Mouse (Mus musculus): ENCODE data around the gene Fh1. TPM values are rescaled to one million over a fixed set of nuclear protein-coding genes. Genes with fewer than 3 reads are reported as not detected.

Gene Fh1
- total RNA-seq (2021): 100 to 1,000 TPM; 218 to 258 TPM
- polyA plus RNA-seq (2012; rRNA removed): 20.5 and 23.8 TPM in 2 replicates
- long read RNA-seq, transcript Fh1-203 (3 exons, 936 nt): minor isoform, 16 of 281 reads
- long read RNA-seq, transcript Fh1-201 (10 exons, 2,636 nt): major isoform, 258 of 281 reads
- long read RNA-seq, partial matches to known transcripts: 5 of 281 reads
- long read RNA-seq, other reads (novel, unspliced or antisense): 2 of 281 reads

DNA sequence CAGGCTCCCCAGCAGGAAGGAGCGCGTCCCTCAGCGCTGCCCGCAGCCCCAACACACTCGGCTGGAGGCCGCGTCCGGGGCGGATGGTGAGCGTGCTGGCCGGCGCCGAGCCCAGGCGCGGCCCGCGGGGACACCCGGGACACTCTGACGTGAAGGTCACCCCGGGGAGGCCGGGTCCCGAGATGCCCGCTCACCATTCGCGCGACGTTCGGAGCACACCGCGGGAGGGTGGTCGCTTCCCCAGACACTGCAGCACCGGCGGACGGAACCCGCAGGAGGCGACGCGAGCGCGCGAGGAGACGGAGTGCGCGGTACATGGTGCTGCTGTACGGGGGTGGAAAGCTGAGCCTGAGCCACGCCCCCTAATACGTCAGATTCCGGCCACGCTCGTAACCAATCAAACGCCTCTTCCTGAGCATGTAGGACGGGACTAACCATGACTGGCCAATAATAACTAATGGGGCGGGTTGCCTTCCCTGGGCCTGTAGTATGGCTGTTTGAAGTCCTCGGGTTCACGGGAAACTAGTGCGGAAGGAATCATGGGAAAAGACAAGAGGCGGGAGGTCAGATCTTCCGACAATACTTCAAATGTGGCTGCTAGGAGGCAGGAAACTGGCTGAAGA lies at the start of gene Fh1:
TSS of gene Fh1 (minus strand) at position 379 of the 623 bp plus-strand sequence.
- peak; percentile 97 for DNase-seq

DNA sequence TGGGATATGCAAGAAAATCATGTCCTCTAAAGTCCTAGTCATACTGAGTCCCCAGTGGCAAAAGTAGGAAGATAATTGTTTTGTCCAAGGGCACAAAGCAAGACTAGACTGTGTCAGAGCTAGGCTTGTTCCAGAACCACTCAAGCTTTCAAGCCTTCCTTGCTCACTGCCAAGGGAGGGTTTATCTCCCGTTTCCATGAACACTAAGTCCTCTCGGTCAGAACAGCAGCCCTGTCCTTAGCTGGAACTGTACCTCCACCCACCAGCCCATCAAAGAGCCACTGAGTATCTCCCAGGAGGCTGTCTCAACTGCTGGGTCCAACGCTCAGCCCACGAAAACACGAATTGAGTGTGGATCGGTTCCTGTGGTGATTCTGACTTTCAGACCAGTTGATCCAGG lies 49.7 kb upstream of the Fh1 start:
- DNase-seq: no peak

DNA sequence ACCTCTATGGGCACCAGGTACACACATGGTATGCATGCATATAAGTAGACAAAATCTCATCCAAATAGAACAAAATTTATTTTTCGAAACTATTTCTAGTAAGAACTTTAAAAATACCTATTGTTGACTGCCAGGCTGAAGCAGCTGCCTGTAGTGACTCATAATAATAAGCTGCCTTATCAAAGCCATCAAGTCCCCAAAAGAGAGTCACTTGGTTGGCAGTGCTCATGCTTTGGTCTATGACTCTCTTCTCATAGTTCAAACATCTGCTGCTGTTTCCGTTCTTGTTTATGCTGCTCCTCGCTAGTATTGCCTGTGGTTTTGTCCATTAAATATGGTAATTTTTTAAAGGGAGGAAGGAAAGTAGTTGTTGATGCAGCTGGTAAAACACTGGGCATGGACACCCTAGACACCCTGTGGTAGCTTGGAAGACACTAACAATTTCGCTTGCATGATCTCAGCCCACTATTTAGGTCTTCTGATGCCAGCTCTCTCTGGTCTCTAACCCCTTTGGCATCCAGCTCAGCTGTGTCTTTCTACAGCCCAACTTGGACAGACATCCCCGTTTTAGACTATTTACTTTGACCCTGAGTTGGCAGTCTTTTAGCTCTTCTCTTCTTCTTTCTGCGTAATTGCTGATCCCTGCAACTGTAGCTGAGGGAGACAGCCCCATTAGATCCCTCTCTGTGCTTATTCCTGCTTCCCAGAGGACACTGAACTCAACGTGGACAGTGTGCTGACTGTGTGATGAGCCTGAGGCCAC lies 48.3 kb upstream of the Fh1 start:
- no peak for DNase-seq

DNA sequence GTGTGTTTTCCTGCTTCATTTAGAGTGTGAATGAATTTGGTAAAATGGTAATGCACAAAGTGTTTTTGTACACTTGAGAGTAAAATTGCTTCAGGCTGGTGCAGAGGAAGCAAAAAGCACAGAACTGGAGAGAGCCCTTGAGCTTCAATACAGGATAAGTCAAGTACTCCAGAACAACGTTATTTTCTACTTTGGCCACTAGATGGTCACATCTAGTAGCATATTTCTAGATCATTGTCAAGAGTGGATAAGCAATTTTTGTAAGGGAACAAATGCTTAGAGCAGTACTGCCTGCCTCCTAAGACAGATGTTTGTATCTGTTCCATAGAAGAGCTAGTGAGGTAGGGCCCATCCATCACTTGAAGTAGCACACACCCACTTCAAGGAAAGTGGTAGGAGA lies 46.2 kb upstream of the Fh1 start:
- no peak for DNase-seq

DNA sequence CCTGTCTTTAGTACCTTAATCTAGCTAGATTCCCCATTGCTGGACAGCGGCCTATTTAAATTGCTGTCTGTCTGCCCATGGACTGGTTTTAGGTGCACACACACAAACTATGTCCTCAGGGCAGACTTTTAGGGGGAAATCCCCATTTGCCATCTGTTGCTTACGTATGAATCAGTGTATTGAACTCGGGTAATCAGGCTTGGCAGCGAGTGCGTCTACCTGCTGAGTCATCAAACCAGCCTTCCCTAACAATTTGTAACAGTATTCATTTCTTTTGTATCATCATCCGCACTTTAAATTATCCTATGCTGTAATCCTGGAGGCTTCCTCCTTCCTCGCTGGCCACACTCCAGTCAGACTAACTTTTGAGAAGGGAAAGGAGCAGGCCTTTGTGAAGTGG lies 44.6 kb upstream of the Fh1 start:
- DNase-seq: no peak

DNA sequence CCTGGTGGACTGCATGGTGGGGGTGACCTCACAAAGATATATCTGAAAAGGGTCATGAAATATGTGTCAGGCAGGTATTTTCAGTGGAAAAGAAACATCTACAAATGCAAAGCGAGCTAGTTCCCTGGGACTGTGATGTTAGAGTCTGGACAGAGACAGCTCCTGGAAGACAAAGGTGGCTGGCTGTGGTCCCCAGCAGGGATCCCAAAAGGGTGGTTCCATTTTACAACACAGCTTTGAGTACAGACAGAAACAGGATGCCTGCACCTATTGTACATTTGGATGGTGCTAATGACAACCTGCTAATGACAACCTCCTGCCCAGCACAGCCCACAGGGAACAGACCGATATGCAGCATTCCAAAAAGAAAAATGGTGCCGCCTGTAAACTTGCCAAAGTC lies 44.0 kb upstream of the Fh1 start:
- no peak for DNase-seq

DNA sequence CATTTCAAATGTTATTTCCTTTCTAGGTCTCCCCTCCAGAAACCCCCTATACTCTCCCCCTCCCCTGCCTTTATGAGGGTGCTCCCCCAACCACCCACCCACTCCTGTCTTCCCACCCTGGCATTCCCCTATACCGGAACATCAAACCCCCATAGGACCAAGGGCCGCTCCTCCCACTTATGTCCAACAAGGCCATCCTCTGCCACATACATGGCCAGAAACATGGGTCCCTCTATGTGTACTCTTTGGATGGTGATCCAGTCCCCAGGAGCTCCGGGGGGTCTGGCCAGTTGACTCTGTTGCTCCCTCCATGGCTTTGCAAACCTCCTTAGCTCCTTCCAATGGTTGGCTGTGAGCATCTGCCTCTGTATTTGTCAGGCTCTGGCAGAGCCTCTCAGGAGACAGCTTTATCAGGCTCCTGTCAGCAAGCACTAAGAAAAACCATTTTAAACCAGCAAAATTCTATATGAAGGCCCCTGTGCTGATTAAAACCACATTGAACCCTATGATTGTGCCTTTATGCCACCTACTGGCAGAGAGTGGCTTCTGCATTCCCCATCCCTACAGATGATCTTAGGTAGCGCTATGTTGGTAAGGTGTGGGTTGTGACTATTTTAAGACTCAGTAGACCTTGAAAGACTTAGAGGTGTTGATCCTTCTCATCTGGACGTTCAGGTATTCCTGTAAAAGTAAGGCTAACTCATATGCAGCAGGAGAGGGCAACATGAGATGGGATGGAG lies 43.4 kb upstream of the Fh1 start:
- no peak for DNase-seq

DNA sequence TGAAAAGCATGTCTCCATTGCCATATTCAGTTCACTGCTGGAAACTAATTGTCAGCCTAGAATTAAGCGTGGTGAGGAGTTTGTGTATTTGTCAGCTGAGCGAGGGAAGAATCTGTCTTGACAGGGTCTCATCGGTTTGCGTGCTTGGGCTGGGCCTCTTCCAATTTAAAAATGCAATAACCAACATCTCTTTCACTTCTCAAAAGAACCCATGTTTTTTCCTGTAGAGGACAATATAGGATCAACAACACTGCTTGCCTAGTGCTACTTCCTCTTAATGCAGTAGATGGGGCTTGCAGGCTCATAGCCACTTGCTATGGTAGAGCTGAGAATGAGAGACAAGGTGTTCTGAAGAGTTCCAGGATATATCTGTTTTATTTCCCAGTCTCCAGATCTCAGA lies 34.5 kb upstream of the Fh1 start:
- DNase-seq: no peak

DNA sequence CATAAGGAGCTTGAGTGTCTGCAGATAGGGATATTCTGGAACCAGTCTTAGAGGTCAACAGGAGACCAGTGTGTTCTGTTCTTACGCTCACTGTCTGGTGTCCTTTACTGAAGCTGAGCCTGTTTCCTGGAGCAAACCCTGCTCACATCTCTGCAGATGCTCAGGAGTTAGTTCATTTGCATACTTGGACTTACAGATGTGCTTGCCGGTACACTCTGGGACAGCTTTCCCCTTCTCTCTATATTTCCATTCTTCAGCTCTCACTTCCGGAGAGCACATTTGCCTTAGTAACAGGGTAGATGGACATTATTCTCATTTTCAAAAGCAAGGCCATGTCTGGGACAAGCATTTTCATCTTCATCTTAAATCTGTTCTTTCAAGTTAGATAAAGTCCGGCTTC lies 23.2 kb upstream of the Fh1 start:
- DNase-seq: no peak

DNA sequence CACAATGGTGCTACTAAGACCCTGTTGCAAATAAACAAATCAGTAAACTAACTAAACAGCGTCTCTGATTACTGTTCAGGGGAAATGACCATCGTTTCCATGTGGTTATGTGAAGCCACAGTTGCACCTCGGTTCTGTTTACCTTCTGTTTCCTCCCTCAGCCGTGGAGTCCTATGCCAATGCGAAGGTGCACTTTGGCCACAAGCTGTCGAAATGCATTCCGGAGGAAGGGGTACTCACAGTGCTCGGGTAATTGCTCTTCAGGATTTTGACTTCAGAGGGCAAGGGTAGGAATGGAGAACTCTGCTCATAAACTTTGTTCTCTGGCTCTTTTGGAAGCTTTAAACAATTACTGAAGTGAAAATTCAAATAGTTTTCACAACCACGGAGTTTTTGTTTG lies 21.5 kb upstream of the Fh1 start:
- DNase-seq: no peak

DNA sequence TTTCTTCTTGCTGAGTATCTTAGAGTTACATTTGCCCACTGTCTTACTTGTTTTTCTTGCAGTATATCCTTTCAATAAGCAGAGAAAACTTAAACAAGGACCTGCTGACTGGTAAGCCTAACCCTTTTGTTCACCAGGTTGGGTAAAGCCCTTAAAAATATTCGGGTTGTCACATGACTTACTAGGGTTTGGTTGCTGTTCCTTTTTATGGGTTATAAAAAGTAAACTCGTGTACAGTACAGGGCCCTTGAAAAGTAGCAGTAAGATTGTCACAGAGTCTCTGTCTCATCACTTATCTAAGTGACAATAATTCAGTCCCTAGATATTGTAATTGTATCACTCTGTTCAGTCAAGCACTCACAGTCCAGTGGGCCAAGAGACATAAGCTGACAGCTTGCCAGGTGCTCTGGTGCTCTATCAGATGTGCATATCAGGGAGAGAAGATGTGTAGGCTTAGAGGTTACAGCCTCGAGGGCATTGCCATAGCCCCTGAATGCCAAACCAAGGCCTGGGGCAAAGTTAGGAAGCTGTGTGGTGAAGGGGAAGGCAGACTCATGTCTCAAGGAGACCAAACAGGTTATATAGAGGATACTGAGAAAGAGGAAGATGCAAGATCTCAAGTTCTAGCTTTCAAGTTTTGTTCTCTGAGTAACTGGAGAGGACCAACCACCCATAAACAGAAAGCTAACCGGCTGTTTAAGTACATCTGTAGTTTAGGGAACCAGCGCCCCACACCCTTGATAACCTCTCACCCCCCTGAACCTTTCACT lies 18.2 kb upstream of the Fh1 start:
- DNase-seq: no peak

DNA sequence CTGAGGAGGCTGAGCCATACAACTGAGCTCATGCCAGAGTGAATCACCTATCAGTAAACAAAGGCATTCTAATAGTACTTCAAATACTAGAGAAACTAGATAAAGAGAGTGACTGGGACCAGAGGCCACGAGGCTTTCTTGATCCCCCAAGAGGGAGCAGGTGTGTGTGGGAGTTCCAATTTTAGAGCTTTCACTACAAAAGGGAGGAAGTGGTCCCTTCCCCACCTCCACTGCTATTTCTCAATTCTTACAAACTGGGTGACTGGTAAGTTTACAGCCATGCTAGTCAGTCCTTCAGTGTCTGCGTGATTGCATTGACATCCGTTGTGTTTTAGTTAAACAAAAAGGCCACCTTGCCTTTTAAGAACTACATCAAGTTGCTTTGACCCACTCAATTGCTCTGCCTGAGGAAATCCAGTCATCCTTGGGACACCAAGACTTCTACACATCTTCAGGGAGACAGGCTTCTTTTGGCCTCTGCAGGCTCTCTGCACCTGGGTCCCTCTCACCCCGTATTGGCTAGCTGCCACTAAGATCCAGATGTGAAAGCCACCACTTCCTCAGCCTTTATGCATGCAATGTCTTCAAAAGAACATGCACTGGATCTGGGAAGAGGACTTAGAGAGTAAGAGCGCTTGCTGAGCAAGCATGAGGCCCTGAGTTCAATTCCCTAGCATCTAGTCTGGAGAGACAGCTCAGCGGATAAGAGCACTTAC lies 15.2 kb upstream of the Fh1 start:
- DNase-seq: no peak

DNA sequence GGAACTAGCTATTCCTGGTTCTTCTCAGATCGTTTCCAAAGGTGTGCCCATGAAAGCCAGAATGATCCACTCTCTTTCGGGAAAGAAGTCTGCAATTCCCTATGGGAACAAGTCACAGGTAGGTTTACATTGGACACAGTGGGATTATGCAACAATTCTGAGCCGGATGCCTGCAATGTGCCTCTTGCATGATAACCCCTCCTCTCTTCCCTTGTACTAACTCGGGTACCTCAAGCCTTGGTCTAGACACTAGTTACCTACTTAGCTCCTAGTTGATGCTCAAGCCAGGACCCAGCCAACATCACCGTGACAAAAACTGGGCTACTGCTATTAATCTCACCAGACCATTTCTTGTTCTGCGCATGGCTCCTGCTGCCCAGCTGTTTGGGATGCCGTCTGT lies 13.6 kb upstream of the Fh1 start:
- no peak for DNase-seq

DNA sequence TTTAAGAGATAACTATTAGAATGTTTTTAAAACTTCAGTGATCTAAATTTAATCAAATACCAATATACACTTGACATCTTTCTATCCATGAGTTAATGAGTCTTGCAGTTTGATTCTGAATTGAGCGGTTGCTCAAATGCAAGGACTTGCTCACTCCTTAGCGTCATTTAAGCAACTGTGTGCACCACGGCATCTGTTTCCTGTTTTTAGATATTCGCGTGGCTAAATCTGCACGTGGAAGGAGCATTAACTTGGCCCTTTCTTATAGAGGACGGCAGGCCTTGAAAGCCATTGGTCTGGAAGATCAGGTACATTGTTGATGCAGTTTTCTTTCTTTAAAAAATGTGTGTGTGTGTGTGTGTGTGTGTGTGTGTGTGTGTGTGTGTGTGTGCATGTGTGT lies 12.2 kb upstream of the Fh1 start:
- DNase-seq: no peak

DNA sequence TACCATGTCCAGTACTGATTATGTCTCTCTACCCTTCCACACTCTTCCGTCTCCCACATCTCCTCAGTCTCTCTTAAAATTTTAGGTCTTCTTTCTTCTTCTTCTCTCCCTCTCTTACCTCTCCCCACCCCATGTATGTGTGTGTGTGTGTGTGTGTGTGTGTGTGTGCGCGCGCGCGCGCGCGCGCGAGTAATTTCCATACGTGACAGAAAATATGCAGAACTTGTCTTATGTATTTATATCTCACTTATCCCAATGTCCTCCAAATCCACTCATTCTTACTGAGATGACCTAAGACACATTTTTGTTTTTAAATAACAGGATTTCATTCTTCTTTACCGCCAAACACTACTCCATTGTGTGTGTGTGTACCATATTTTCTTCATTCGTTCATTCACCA lies 7.0 kb upstream of the Fh1 start:
- DNase-seq: no peak

DNA sequence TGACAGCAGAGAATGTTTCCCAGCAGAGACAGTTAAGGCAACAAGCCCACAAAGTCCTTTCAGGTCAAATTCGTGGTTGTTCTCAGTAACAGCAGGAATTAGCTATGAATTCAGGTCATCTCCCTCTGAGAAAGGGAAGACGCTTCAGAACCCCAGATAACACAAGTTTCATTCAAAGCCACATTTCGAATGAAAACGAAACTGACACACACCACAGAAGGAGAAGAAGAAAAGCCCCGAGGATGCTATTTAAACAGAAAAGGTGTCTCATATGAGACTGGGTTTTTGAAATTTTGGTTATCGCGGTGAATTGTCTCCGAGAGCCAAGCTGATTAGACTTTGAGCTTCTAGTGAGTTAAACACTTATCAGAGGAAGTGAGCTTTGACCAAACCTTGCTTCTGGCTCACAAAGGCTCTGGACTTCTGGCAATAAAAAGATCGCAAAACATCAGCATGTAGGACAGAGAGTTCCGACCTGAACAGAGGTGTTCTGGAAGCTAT lies 6.3 kb upstream of the Fh1 start:
- DNase-seq: no peak

DNA sequence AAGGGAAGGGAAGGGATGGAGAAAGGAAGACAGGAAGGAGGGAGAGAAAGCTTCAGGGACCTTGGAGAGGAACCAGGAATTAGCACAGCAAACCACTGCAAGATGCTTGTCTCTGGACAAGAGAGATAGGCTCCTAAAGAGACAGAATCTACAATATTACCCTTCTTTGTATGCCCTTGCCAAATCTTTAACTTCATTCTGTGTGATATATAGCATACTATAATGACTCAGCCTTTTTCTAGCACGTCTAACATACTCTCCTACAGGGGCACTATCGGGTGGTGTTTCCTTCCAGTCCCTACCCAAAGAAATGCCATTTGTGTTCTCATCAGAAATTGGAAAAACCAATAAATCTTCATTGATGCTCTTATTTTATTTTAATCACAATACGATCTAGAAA lies 5.6 kb upstream of the Fh1 start:
- no peak for DNase-seq

DNA sequence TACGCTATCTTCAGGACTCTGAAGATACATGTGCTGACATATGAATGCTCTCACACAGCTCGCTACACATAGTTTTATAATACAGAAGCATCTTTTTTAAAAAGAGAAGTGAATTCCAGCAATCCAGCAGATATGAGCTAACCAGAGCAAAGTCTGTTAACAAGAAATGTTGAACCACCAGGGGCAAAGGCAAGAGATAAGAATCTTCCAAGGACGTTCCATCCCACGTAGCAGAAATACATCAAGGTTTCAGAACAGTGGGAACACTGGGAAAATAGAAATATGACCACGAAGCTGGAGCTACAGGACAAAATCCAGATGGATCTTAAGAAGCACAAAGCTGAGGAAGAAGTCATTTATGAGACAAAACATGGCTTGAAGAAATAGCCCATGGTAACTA lies 4.9 kb upstream of the Fh1 start:
- no peak for DNase-seq

DNA sequence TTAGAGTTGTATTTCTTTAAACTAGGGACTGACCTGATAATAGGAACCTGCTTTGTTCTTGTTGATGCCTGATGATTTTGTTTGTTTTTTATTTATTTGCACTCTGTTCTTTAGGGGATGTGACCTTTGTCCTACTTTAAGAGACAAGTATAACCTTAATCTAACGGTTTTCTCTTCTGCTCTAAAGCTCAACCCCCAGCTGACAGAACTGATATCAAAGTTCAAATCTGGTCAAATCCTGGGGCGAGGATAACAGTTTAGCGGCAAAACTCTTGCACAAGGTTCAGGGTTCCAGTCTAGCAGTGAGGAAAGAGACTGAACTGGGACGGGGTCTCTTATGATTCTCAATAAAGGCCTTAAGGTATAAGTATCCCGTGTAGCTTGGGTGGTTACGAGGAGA lies 3.8 kb upstream of the Fh1 start:
- DNase-seq: no peak

DNA sequence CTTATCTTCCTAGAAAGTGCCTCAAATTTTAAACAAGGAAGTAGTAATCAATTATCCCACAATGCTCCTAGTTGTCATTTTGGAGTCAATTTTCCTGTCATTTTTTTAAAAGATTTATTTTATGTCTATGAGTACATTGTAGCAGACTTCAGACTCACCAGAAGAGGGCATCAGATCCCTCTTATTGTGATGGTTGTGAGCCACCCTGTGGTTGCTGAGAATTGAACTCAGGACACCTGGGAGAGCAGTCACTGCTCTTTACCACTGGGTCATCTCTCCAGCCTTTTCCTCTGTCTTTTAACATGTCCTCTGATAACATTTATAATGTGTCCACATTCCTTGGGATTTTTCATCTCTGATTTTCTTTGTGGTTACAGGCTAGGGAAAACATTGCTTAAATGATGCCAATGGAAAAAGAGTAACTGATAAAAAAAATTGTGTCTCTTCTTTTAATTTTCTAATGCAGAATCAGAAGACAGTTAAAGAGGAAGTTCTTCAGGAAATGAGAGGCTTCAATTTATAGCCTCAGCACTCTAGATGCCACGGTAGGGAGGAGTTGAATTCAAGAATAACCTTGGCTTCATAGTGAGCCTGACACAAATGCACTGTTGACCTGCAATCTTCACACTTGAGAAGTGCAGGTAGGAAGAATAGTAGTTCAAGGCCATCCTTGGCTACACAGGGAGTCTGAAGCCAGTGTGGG lies 706 bp upstream of the Fh1 start:
- DNase-seq: no peak

DNA sequence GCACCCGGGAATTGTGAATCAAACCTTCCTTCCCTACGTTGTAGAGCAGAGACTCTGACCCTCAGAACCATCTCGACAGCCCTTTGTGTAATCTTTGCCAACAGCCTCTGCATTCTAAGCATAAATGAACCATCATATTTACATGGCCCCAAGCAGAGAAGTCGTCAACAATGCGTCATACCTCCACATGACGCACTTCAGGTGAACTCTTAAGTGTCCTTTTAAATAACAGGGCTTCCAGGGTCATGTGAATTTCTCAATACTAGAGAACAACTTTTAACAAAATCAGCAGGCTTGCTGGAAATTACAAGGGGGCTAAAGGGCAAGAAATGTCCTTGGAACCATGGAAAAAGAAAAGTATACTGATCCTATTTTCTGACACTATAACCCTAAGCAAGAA lies 1.8 kb downstream of the Fh1 start:
- DNase-seq: no peak
